25 mouse cellular contexts compared by ENCODE assay signal in the genomic region with DNA sequence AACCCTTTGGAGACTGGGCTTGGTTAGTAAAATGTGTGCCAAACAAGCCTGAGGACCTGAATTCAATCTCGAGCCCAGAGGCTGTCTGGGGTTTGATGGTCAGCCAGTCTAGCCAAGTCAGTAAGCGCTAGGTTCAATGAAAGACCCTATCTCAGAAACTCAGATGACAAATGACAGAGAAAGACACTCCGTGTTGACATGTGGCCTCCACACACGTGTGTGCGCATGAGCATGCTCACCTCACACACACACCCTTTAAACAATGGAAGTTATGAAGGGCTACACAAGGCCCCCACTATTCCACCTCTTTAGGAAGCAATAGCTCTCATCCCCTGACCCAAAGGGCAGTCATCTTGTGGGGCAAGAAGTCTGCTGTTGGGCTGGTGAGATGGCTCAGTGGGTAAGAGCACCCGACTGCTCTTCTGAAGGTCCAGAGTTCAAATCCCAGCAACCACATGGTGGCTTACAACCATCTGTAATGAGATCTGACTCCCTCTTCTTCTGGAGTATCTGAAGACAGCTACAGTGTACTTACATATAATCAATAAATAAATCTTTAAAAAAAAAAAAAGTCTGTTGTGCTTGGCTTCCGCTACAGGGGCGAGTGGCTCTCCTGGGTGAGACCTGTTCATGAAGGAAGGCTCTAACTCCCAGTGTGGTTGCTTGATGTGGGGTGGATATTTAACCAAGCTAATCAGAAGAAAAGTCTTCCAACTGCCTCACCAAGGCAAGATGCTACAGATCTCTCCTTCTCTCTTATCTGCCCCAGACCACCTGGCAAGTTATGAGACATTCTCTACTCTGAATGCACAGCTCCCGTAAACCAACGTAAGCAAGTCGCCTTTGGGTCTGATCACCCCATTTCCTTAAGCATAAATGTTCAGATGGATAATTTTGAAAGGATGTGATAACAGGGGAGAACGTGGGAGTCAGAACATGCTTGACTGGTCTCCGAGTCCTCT. TPM values are rescaled to one million over a fixed set of nuclear protein-coding genes. Genes with fewer than 3 reads are reported as not detected.
DNase-seq lines count a peak whose midpoint lies in the region; ATAC-seq and TF ChIP-seq lines count a peak whose summit lies in the region.
"Had no signal": no experiment of that assay in that cellular context is flagged by ENCODE, and none has a peak within 500 bp of the region (broad histone marks: within the 10 kb centered on the region; RNA-seq: fewer than 3 reads in every experiment).

No protein-coding gene starts in this region.

- H3K27me3 ChIP-seq in liver, embryonic 13.5 days, result no peaks in the 10 kb centered on the region
- no peaks in the 10 kb centered on the region for H3K27me3 ChIP-seq in intestine, postnatal 0 days (replicated peaks; ENCODE audit: control insufficient read depth, insufficient read depth, low read length)
- H3K27me3 ChIP-seq: embryonic facial prominence, embryonic 12.5 days; forebrain, embryonic 13.5 days; intestine, embryonic 15.5 days; limb, embryonic 15.5 days had no signal

- no peaks in the 10 kb centered on the region for H3K36me3 ChIP-seq in liver, embryonic 13.5 days
- H3K36me3 ChIP-seq in intestine, postnatal 0 days (ENCODE audit: control insufficient read depth, insufficient read depth), result no peaks in the 10 kb centered on the region
- H3K36me3 ChIP-seq: embryonic facial prominence, embryonic 12.5 days; heart, embryonic 10.5 days; intestine, embryonic 15.5 days; limb, embryonic 15.5 days; midbrain, embryonic 10.5 days had no signal

- peak overlapping the region; percentile 54; the same call in 1 of the 2 replicates for H3K9ac ChIP-seq in liver, embryonic 13.5 days
- H3K9ac ChIP-seq in intestine, postnatal 0 days (ENCODE audit: low read depth, low read length), result no peak overlapping the region
- H3K9ac ChIP-seq: embryonic facial prominence, embryonic 12.5 days; forebrain, embryonic 13.5 days; intestine, embryonic 15.5 days; limb, embryonic 15.5 days had no signal

- peak overlapping the region; percentile 39 for H3K4me2 ChIP-seq in liver, embryonic 13.5 days
- no peak overlapping the region for H3K4me2 ChIP-seq in intestine, postnatal 0 days (replicated peaks; ENCODE audit: low read depth)
- H3K4me2 ChIP-seq: embryonic facial prominence, embryonic 12.5 days; forebrain, embryonic 13.5 days; intestine, embryonic 15.5 days; limb, embryonic 15.5 days had no signal

- no peak overlapping the region for H3K4me3 ChIP-seq in liver, embryonic 13.5 days (replicated peaks)
- no peak overlapping the region for H3K4me3 ChIP-seq in intestine, postnatal 0 days (ENCODE audit: low read depth, low read length)
- H3K4me3 ChIP-seq: embryonic facial prominence, embryonic 12.5 days; erythroblast, embryonic 14.5 days; forebrain, embryonic 13.5 days; heart, embryonic 10.5 days; intestine, embryonic 15.5 days; limb, embryonic 15.5 days; midbrain, embryonic 10.5 days had no signal

- TF ChIP-seq CTCF in intestine, postnatal 0 days (IDR thresholded peaks at IDR 0.05; ENCODE audit: low read depth), result no peak

- 42% methylated on average over 13 of the region's 13 CpGs for WGBS in liver, embryonic 13.5 days (ENCODE audit: insufficient replicate concordance)
- WGBS in intestine, postnatal 0 days, result 89% methylated on average over 13 of the region's 13 CpGs

- peak overlapping the region; percentile 91 for H3K27ac ChIP-seq in liver, embryonic 13.5 days
- no peak overlapping the region for H3K27ac ChIP-seq in intestine, postnatal 0 days (ENCODE audit: low read depth, low read length)
- H3K27ac ChIP-seq: embryonic facial prominence, embryonic 12.5 days; forebrain, embryonic 13.5 days; heart, embryonic 10.5 days; intestine, embryonic 15.5 days; limb, embryonic 15.5 days; midbrain, embryonic 10.5 days had no signal

- peaks cover 26% of the 10 kb centered on the region for H3K4me1 ChIP-seq in liver, embryonic 13.5 days (replicated peaks)
- no peaks in the 10 kb centered on the region for H3K4me1 ChIP-seq in intestine, postnatal 0 days (replicated peaks; ENCODE audit: control insufficient read depth, insufficient read depth, low read length)
- H3K4me1 ChIP-seq: embryonic facial prominence, embryonic 12.5 days; forebrain, embryonic 13.5 days; heart, embryonic 10.5 days; intestine, embryonic 15.5 days; limb, embryonic 15.5 days; midbrain, embryonic 10.5 days had no signal

- peak; percentile 45; the same call in 1 of the 2 replicates for ATAC-seq in common myeloid progenitor, adult 5-6 weeks (replicated peaks; ENCODE audit: low read depth, poor library complexity, severe bottlenecking)
- peak; percentile 92 for ATAC-seq in liver, embryonic 13.5 days (ENCODE audit: low read depth)
- peak; percentile 92 for ATAC-seq in megakaryocyte-erythroid progenitor cell, adult 5-6 weeks (replicated peaks; ENCODE audit: low FRiP score, low TSS enrichment, poor library complexity, severe bottlenecking)
- no peak for ATAC-seq in intestine, postnatal 0 days
- ATAC-seq: forebrain, embryonic 13.5 days; hindbrain, embryonic 16.5 days; intestine, embryonic 15.5 days had no signal

- peak; percentile 81 for DNase-seq in MEL-GATA-1-ER (ENCODE audit: extremely low read depth, low read depth)
- DNase-seq in liver, embryonic 13.5 days, result peak; percentile 62
- no peak for DNase-seq in heart, adult 9 months (ENCODE audit: low spot score in 2 of 2)
- no peak for DNase-seq in layer of hippocampus, postnatal 25 days (ENCODE audit: extremely low spot score in 1 of 2, low spot score in 1 of 2)
- DNase-seq: adrenal gland, postnatal 14 days; B cell, adult 2 months; cerebellum, adult 11 months; cerebellum, postnatal 10 days; heart, postnatal 4 days; kidney, adult 9 months; kidney, postnatal 14 days; left cerebral cortex, postnatal 4 days; lung, postnatal 4 days; thymus, postnatal 14 days had no signal

- no peaks in the 10 kb centered on the region for H3K9me3 ChIP-seq in liver, embryonic 13.5 days (replicated peaks)
- no peaks in the 10 kb centered on the region for H3K9me3 ChIP-seq in intestine, postnatal 0 days (ENCODE audit: control insufficient read depth)
- H3K9me3 ChIP-seq: embryonic facial prominence, embryonic 12.5 days; forebrain, embryonic 13.5 days; heart, embryonic 10.5 days; intestine, embryonic 15.5 days; limb, embryonic 15.5 days; midbrain, embryonic 10.5 days had no signal

RNA-seq across cellular contexts. Expression of a gene that starts 11.4 kb away (rescaled TPM):
- 19.7 and 22.2 TPM in 2 replicates for total RNA-seq in common myeloid progenitor, adult 5-6 weeks (2017)
- polyA plus RNA-seq in liver, embryonic 13.5 days (2015; fragmentation: Nextera tagmentation; extraction: Ambion mirVana), result 5.9 and 6.3 TPM in 2 replicates
- total RNA-seq in megakaryocyte-erythroid progenitor cell, adult 5-6 weeks (2014; fragmentation: Nextera tagmentation), result 43.0 and 54.5 TPM in 2 replicates
- 27.4 and 28.2 TPM in 2 replicates for total RNA-seq in megakaryocyte-erythroid progenitor cell, adult 5-6 weeks (2017)
- 7.9 and 9.7 TPM in 2 replicates for polyA plus RNA-seq in intestine, postnatal 0 days (2015; fragmentation: Nextera tagmentation; extraction: Ambion mirVana)
- 10 to 100 TPM; 43.8 to 51.8 TPM for total RNA-seq in layer of hippocampus, postnatal 25 days (2021)

RNA-seq across cellular contexts. Expression of a gene that starts 22.3 kb away (rescaled TPM):
- total RNA-seq in common myeloid progenitor, adult 5-6 weeks (2017), result 1.5 and 1.6 TPM in 2 replicates
- 0.37 and 0.44 TPM in 2 replicates for polyA plus RNA-seq in liver, embryonic 13.5 days (2015; fragmentation: Nextera tagmentation; extraction: Ambion mirVana)
- total RNA-seq in megakaryocyte-erythroid progenitor cell, adult 5-6 weeks (2014; fragmentation: Nextera tagmentation), result 7.1 and 7.5 TPM in 2 replicates
- 1.5 TPM in 1 of 2 replicates, not detected in the other for total RNA-seq in megakaryocyte-erythroid progenitor cell, adult 5-6 weeks (2017)
- polyA plus RNA-seq in intestine, postnatal 0 days (2015; fragmentation: Nextera tagmentation; extraction: Ambion mirVana), result 0.26 and 0.41 TPM in 2 replicates
- total RNA-seq in layer of hippocampus, postnatal 25 days (2021), result 1 to 10 TPM in 1 of 2 experiments, under 1 TPM in 1; 0.69 to 2.0 TPM
- polyA plus RNA-seq: erythroblast, embryonic 14.5 days had no signal

RNA-seq across cellular contexts. Expression of a gene that starts 34.3 kb away (rescaled TPM):
- 116 and 119 TPM in 2 replicates for total RNA-seq in common myeloid progenitor, adult 5-6 weeks (2017)
- 184 and 209 TPM in 2 replicates for polyA plus RNA-seq in liver, embryonic 13.5 days (2015; fragmentation: Nextera tagmentation; extraction: Ambion mirVana)
- 120 and 179 TPM in 2 replicates for total RNA-seq in megakaryocyte-erythroid progenitor cell, adult 5-6 weeks (2014; fragmentation: Nextera tagmentation)
- 189 and 190 TPM in 2 replicates for total RNA-seq in megakaryocyte-erythroid progenitor cell, adult 5-6 weeks (2017)
- 133 and 147 TPM in 2 replicates for polyA plus RNA-seq in intestine, postnatal 0 days (2015; fragmentation: Nextera tagmentation; extraction: Ambion mirVana)
- 100 to 1,000 TPM in 1 of 2 experiments, 10 to 100 TPM in 1; 94.5 to 106 TPM for total RNA-seq in layer of hippocampus, postnatal 25 days (2021)

Comparison
In these comparisons a context has a peak if more than half of its experiments do, and no peak if none do; other contexts are left out.
1. DNase-seq: peak in MEL-GATA-1-ER (single experiment) and liver, embryonic 13.5 days (single experiment); none in heart, adult 9 months (0 of 2) and layer of hippocampus, postnatal 25 days (0 of 2).